Mouse (Mus musculus) kidney, adult 8-10 months (tissue): Measurements from ENCODE around the gene Fam71a.

Experiments used
- DNase-seq, 2 experiments: peaks; one replicate each; pipeline ENCODE4 v3.0.0; 2022

The Fam71a gene

GRCm38 (mm10) chr1:191164717-191165116 lies at the start of gene Fam71a:
Gene Fam71a (minus strand): TSS chr1:191164817.
- DNase-seq = no peak

GRCm38 (mm10) chr1:191211096-191211495 lies 46.5 kb upstream of the Fam71a start:
- no peak for DNase-seq

- no peak for DNase-seq
Measured at GRCm38 (mm10) chr1:191205791-191206190, 41.2 kb upstream of the Fam71a start.

- DNase-seq = no peak
Measured at GRCm38 (mm10) chr1:191204876-191205275, 40.3 kb upstream of the Fam71a start.

GRCm38 (mm10) chr1:191203496-191203895 lies 38.9 kb upstream of the Fam71a start:
- peak; percentile 42 to 45 for DNase-seq

- DNase-seq = no peak
Measured at GRCm38 (mm10) chr1:191202208-191202952, 37.8 kb upstream of the Fam71a start.

- no peak for DNase-seq
Measured at GRCm38 (mm10) chr1:191200816-191201602, 36.4 kb upstream of the Fam71a start.

- DNase-seq = no peak
Measured at GRCm38 (mm10) chr1:191197916-191198315, 33.3 kb upstream of the Fam71a start.

GRCm38 (mm10) chr1:191196016-191196415 lies 31.4 kb upstream of the Fam71a start:
- DNase-seq = peak in 1 of 2 experiments; percentile 57

- DNase-seq = peak; percentile 49 to 63
Measured at GRCm38 (mm10) chr1:191193657-191194424, 29.2 kb upstream of the Fam71a start.

GRCm38 (mm10) chr1:191192751-191193150 lies 28.1 kb upstream of the Fam71a start:
- no peak for DNase-seq

GRCm38 (mm10) chr1:191192213-191192612 lies 27.6 kb upstream of the Fam71a start:
- DNase-seq = no peak

- no peak for DNase-seq
Measured at GRCm38 (mm10) chr1:191189671-191190372, 25.2 kb upstream of the Fam71a start.

GRCm38 (mm10) chr1:191186386-191186770 lies 21.8 kb upstream of the Fam71a start:
- peak in 1 of 2 experiments; percentile 40 for DNase-seq

GRCm38 (mm10) chr1:191185761-191186385 lies 21.3 kb upstream of the Fam71a start:
- DNase-seq = no peak

- DNase-seq = peak in 1 of 2 experiments; percentile 33
Measured at GRCm38 (mm10) chr1:191184841-191185251, 20.2 kb upstream of the Fam71a start.

- DNase-seq = peak in 1 of 2 experiments; percentile 25
Measured at GRCm38 (mm10) chr1:191184066-191184815, 19.6 kb upstream of the Fam71a start.

- peak; percentile 98 for DNase-seq
Measured at GRCm38 (mm10) chr1:191183163-191184065, 18.8 kb upstream of the Fam71a start.

GRCm38 (mm10) chr1:191182431-191183162 lies 18.0 kb upstream of the Fam71a start:
- DNase-seq = peak; percentile 60 to 61
